Mouse (Mus musculus): ENCODE measurements around the gene Zkscan14.

DNA sequence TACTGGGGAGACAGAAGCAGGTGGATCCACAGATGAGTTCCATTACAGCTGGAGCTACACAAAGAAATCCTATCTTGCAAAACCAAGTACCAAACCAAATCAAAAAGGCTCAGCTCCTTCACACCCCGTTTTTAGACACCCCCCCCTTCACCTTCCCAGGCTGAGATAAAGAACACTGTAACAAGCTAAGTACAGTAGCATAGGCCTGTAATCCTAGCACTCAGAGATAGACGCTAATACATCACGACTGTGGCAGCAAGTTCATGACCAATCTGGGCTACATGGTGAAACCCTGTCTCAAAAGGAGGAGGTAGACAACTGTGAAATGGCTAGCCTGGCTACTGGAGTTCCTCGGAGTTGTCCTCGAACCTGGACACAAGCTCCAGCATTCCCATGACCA, 11.3 kb downstream of the Zkscan14 start:
- no peak for TF ChIP-seq CTCF (IDR thresholded peaks at IDR 0.05; ENCODE audit: low read depth, low read length)
- TF ChIP-seq EP300 (IDR thresholded peaks at IDR 0.05; ENCODE audit: insufficient read depth, low read depth, low read length), result no peak

Measured in ES-Bruce4 (cell line).